Mouse (Mus musculus): ENCODE results near the gene Aptx. TPM values are rescaled to one million over a fixed set of nuclear protein-coding genes. Genes with fewer than 3 reads are reported as not detected.
A peak's percentile ranks its signal among the peaks of the same experiment; 100 is the strongest.

The Aptx gene
- polyA plus RNA-seq (2012): 0.24 and 0.26 TPM in 2 replicates

DNA sequence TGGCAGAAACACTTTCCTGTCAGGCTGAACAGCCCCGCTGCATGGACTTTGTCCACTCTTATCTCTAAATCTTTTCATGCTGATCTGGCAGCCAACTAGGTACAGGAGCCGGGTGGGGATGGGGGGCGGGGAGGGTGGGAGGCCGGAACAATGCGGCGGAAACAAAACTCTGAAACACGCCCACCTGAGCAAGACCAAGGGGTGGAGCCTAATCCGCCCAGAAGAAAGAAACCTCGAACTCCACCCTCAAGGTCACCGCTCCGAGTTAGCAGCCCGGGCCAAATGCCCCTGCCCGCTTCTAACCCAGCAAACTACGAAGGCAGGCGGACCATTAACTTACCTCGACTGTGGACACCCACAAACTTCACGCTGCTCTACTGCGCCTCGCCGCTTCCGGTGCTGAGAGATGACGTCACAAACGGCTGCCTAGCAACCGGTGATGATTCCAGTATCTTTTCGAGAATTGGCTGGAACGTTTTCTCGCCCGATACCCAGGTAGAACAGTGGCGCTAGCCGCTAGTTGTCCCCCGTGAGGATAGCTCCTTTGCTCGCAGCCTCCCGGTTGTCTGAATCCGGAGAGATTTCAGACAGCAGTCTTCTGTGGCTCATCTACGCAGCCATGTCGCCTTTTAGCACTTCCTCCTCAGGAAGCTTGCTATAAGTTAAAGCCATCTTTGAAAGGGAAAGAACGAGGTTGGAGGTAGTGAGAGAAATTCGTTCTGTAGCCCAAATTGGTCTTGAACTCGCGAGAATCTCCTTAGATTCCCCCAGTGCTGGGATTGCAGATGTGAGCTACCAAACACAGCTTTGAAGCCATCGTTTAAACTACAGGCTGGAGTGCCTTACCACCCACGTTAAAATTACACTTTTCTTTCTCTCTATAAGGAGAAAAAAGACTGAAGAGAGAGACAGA, at the start of gene Aptx:
Gene Aptx, minus strand, starts transcription at position 398 of the 913 bp plus-strand sequence.
- H3K4me1 ChIP-seq (ENCODE audit: control insufficient read depth): peaks cover 27% of the 10 kb centered on the region
- H3K4me3 ChIP-seq (replicated peaks): peak within 1 kb of the TSS; percentile 91
- TF ChIP-seq GATA1 (IDR thresholded peaks at IDR 0.05; ENCODE audit: low read length): no peak
- TF ChIP-seq TAL1 (IDR thresholded peaks at IDR 0.05; ENCODE audit: low read length): no peak
- H3K36me3 ChIP-seq (ENCODE audit: control insufficient read depth): no peaks in the 10 kb centered on the region
- H3K27me3 ChIP-seq (ENCODE audit: control insufficient read depth): no peaks in the 10 kb centered on the region
- no peaks in the 10 kb centered on the region for H3K9me3 ChIP-seq (ENCODE audit: control insufficient read depth, low read length)

GRCm38 (mm10) chr4:40735351-40735750, 32.4 kb upstream of the Aptx start:
- H3K36me3 ChIP-seq (ENCODE audit: control insufficient read depth): peaks cover 93% of the 10 kb centered on the region
- TF ChIP-seq TAL1 (IDR thresholded peaks at IDR 0.05; ENCODE audit: low read length) (no peak), GATA1 (IDR thresholded peaks at IDR 0.05; ENCODE audit: low read length) (no peak)

DNA sequence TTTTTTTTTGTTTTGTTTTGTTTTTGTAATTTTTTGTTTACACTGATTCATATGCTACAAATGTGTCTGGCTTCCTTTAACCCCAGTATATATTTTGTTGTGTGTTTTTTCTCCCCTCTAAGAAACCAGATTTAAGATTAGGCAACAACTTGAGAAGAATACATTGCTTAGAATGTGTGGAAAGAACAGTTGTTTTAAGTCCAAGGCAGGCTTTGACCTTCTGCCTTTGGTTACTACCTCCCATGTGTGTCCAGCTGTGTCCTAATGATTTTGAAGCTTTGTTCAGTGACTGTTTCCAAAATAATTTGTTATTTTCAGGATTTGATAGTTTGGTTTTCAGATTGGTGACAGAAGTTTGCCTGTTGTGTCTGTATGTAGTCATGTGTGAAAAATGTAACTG, 28.3 kb upstream of the Aptx start:
- Histone ChIP-seq H3K27me3 (ENCODE audit: control insufficient read depth) (no peaks in the 10 kb centered on the region), H3K9me3 (ENCODE audit: control insufficient read depth, low read length) (no peaks in the 10 kb centered on the region), H3K36me3 (ENCODE audit: control insufficient read depth) (peaks cover 96% of the 10 kb centered on the region), H3K4me1 (ENCODE audit: control insufficient read depth) (peaks cover 10% of the 10 kb centered on the region), H3K4me3 (replicated peaks) (no peak overlapping the region)
- TF ChIP-seq TAL1 (IDR thresholded peaks at IDR 0.05; ENCODE audit: low read length): no peak
- no peak for TF ChIP-seq GATA1 (IDR thresholded peaks at IDR 0.05; ENCODE audit: low read length)

More at GRCm38 (mm10) chr4:40735351-40735750, 32.4 kb upstream of the Aptx start:
- Histone ChIP-seq H3K9me3 (ENCODE audit: control insufficient read depth, low read length) (no peaks in the 10 kb centered on the region), H3K27me3 (ENCODE audit: control insufficient read depth) (no peaks in the 10 kb centered on the region), H3K4me1 (ENCODE audit: control insufficient read depth) (no peaks in the 10 kb centered on the region), H3K4me3 (replicated peaks) (no peak overlapping the region)

DNA sequence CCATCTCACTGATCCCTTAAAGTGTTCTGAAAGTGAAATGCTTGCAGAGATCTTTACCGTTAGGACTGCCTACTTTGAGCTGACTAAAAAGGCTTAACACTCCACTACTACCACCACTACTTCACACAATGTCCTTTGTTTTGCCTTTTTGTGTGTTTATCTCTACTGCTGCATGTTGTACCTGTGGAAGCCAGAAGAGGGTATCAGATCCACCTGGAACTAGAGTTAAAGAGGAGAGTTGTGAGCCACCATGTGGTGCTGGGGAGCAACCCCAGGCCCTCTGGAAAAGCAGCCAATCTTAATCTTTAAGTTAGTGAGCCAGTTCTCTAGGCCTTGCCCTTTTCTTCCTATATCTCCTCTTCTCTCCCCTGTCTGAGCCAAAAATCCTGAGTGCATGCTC, 24.3 kb upstream of the Aptx start:
- no peak for TF ChIP-seq GATA1 (IDR thresholded peaks at IDR 0.05; ENCODE audit: low read length)
- no peak for TF ChIP-seq TAL1 (IDR thresholded peaks at IDR 0.05; ENCODE audit: low read length)
- H3K27me3 ChIP-seq (ENCODE audit: control insufficient read depth): no peaks in the 10 kb centered on the region
- H3K36me3 ChIP-seq (ENCODE audit: control insufficient read depth): peaks cover 84% of the 10 kb centered on the region
- no peak overlapping the region for H3K4me3 ChIP-seq (replicated peaks)
- H3K4me1 ChIP-seq (ENCODE audit: control insufficient read depth): peaks cover 42% of the 10 kb centered on the region
- H3K9me3 ChIP-seq (ENCODE audit: control insufficient read depth, low read length): no peaks in the 10 kb centered on the region

GRCm38 (mm10) chr4:40725554-40725953, 22.6 kb upstream of the Aptx start:
- Histone ChIP-seq H3K4me1 (ENCODE audit: control insufficient read depth) (peaks cover 56% of the 10 kb centered on the region), H3K36me3 (ENCODE audit: control insufficient read depth) (peaks cover 67% of the 10 kb centered on the region), H3K9me3 (ENCODE audit: control insufficient read depth, low read length) (no peaks in the 10 kb centered on the region), H3K27me3 (ENCODE audit: control insufficient read depth) (no peaks in the 10 kb centered on the region), H3K4me3 (replicated peaks) (no peak overlapping the region)
- TF ChIP-seq TAL1 (IDR thresholded peaks at IDR 0.05; ENCODE audit: low read length) (no peak), GATA1 (IDR thresholded peaks at IDR 0.05; ENCODE audit: low read length) (no peak)

DNA sequence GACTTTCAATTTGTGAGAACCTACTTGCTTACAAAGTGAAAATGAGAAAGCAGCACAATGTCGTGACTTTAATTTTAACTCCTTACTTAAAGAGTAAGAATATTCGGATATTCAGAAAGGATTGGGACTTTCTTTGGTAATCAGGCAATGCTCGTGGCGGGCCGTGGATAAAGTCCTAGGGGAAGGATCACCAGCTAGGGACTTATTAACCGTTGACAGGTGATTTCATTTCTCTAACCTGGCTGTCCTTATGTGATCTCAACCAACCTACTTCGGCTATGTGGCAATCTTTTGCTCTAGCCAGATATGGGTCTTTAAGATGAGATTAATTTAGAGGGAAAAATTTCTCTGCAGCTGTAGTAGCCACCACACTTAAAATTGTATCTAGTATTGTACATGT, 22.1 kb upstream of the Aptx start:
- Histone ChIP-seq H3K36me3 (ENCODE audit: control insufficient read depth) (peaks cover 63% of the 10 kb centered on the region), H3K9me3 (ENCODE audit: control insufficient read depth, low read length) (no peaks in the 10 kb centered on the region), H3K4me1 (ENCODE audit: control insufficient read depth) (peaks cover 56% of the 10 kb centered on the region), H3K27me3 (ENCODE audit: control insufficient read depth) (no peaks in the 10 kb centered on the region), H3K4me3 (replicated peaks) (peak overlapping the region; percentile 16)
- TF ChIP-seq GATA1 (IDR thresholded peaks at IDR 0.05; ENCODE audit: low read length) (no peak), TAL1 (IDR thresholded peaks at IDR 0.05; ENCODE audit: low read length) (no peak)

DNA sequence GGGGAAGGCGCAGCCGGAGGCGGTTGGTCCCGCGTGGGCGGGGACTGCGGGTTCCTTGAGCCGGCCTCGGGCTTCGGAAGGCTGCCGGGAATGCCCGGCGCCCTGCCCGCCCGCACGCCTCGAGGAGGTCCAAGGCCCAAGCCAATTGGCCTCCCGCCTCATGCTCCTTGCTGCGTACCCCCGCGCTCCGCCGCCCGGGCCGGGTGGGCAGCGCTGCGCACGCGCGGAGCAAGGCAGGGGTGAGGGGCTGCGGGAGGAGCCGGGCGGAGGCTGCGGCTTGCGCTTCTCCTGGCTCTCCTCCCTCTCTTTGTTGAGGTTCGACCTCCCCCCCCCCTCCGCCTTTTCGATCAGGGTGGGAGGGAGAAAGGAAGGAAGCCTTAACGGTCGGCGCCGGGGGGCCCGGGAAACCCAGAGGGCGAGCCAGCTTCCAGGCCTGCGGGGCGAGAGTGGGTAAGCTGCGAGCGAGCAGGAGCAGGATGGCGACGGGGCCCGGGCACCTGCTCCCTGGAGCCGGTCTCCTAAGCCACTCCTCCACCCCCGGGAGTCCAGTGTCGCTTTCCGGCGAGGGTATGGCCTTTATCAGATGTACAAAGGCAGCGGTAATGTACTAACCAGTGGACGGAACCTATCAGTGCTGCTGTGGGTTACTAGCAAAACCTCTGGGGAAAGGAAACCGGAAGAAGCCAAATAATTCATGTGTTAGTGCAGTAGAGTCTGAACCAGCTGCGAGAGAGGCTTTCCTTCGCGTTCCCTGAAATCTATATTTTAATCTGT, 19.9 kb upstream of the Aptx start:
- Histone ChIP-seq H3K4me3 (replicated peaks) (peak overlapping the region; percentile 79), H3K9me3 (ENCODE audit: control insufficient read depth, low read length) (no peaks in the 10 kb centered on the region), H3K27me3 (ENCODE audit: control insufficient read depth) (no peaks in the 10 kb centered on the region), H3K36me3 (ENCODE audit: control insufficient read depth) (peaks cover 41% of the 10 kb centered on the region), H3K4me1 (ENCODE audit: control insufficient read depth) (peaks cover 54% of the 10 kb centered on the region)
- TF ChIP-seq TAL1 (IDR thresholded peaks at IDR 0.05; ENCODE audit: low read length): no peak
- no peak; the same call in 1 of the 2 replicates for TF ChIP-seq GATA1 (IDR thresholded peaks at IDR 0.05; ENCODE audit: low read length)

GRCm38 (mm10) chr4:40722011-40722666, 19.1 kb upstream of the Aptx start, which contains the start of gene Dnaja1:
Gene Dnaja1, plus strand, starts transcription at chr4:40722150.
- Histone ChIP-seq H3K4me1 (ENCODE audit: control insufficient read depth) (peaks cover 52% of the 10 kb centered on the region), H3K9me3 (ENCODE audit: control insufficient read depth, low read length) (no peaks in the 10 kb centered on the region), H3K36me3 (ENCODE audit: control insufficient read depth) (peaks cover 33% of the 10 kb centered on the region), H3K4me3 (replicated peaks) (peak within 1 kb of the TSS; percentile 79), H3K27me3 (ENCODE audit: control insufficient read depth) (no peaks in the 10 kb centered on the region)
- TF ChIP-seq GATA1 (IDR thresholded peaks at IDR 0.05; ENCODE audit: low read length) (no peak), TAL1 (IDR thresholded peaks at IDR 0.05; ENCODE audit: low read length) (no peak)
